Mouse (Mus musculus) ovary, postnatal 10 days (tissue): Measurements from ENCODE around the gene Mfap3.
"Not testable (repeated sequence)": the region's sequence is repeated elsewhere in the genome, so short reads cannot be mapped to it uniquely, and the experiment has no call there.

Source experiments
- DNase-seq: peaks from one replicate; pipeline ENCODE4 v3.0.0; 2022; ENCODE audit warnings: low spot score

Mfap3 gene

DNA sequence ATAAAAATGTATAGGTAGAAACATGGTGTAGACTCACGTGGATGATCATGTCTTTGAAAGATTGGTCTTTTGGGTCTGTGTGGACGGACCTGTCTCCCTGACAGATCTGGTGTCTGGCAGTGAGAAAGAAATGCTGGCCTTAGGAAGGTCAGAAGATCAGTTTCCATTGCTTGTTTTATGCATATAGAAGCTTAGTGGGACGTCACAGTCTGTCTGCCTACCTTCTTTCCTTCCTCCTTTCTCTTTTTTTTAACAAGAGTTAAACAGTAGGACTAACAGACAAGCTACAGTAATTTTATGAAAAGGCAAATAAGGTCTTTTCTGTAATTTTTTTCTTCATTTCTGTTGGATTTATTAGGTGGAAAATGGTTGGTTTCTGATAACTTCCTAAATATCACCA is 10.6 kb downstream of the Mfap3 start:
- no peak for DNase-seq

DNA sequence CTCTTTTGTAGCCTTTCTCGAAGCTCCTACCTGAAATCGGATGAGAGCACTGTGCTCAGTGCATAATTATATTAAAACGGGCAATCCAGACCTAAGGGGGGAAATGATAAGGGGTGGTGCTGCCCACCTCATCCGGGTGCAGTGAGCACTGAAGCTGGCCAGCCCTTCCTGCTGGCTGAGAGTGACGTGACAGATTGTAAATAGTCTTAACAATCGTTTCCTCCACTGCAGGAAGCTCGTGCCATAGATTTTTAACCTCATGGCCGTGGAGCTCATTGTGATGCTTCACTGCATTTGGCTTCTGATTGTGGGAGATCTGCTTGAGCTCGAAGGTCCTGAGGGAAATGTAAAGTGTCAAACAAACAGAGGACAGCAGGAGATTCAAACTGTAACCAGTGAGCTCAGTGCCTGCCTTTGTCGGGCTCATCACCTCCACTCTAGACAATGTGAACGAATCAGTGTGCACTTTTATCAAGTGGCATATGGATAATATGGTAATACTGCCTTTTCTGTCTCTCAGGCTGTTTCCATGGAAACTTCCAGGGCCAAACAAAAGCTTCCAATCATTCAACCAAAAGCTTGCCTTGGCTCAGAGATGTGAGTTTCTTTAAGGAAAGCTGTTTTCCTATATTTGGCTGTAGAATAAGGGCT is 13.0 kb downstream of the Mfap3 start:
- DNase-seq: no peak

DNA sequence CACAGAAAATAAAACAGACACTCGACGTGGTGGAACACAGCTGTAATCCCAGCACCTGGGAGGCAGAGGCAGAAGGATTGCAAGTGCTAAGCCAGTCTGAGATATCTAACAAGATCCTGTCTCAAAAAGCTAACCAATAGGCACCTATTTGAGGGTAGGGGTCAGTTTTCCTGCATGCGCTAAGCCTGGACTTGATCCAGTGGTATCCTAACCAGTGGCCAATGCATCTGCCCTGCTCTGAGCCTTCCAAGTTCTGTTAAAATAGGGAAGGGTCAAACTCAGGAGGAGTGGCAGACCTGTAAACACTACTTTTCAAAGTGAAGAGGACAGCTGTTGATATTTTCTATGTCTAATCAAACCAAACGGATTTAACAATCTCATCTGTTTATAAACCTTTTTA is 13.8 kb downstream of the Mfap3 start:
- no peak for DNase-seq

DNA sequence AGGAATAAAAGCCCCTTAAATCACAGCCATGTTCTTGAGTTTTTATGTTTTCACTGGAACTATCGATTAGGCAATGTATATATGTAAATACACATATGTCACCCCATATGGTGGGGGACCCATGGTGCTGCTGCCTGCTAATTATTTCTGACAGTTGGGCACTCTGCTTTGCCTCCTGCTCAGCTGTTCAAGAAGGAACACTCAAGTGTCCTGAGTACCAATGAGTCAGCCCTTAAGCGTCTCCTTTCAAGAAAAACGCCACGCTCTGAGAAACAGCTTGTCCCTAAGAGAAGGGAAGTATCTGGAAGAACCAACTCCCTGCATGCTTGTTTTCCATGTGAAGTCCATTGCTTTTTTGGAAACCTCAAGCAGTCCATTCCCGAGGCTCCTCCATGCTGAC is 17.4 kb downstream of the Mfap3 start:
- no peak for DNase-seq

DNA sequence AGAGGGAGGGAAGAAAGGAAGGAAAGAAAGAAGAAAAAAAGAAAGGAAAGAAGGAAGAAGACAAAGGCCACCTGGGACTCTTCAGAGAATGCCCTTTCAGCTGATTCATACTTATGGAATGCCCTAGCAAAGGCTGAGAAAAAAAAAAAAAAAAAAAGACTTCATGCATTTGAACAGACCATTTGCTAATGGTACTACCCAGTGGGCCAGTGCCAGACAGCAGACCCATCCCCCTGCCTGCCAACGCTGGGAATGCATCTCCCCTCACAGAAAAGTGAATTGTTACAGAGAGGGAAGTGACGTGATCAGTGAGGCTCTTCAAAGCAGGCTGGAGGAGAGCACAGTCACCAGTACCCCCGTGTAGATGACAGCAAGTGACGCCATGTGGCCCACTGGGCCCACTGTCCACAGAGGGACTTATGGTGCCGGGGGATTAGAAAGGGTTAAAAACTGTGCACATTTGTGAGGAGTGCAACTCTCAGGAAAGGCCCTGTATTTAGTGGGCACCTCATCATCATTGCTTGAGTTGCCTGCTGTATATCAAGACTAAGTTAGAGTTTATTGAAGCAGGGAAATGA is 21.5 kb downstream of the Mfap3 start:
- no peak for DNase-seq

DNA sequence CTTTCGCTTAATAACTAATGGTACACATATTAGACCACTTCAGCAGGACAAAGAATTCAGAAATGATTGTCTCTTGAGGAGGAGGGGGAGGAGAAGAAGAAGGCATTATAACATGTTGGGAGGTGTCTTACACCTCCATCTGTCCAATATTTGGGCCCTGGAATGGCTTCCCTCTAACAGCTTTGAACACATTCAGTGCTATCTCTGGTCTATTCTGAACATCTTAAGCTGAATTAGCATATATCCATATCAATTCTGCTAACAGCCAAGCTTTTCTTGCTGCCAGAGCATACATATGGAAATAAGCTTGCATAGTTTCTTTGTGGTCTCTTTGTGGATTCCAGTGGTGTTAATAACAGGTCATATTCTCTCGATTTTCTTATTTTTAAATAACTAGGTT is 22.2 kb downstream of the Mfap3 start:
- DNase-seq: no peak

DNA sequence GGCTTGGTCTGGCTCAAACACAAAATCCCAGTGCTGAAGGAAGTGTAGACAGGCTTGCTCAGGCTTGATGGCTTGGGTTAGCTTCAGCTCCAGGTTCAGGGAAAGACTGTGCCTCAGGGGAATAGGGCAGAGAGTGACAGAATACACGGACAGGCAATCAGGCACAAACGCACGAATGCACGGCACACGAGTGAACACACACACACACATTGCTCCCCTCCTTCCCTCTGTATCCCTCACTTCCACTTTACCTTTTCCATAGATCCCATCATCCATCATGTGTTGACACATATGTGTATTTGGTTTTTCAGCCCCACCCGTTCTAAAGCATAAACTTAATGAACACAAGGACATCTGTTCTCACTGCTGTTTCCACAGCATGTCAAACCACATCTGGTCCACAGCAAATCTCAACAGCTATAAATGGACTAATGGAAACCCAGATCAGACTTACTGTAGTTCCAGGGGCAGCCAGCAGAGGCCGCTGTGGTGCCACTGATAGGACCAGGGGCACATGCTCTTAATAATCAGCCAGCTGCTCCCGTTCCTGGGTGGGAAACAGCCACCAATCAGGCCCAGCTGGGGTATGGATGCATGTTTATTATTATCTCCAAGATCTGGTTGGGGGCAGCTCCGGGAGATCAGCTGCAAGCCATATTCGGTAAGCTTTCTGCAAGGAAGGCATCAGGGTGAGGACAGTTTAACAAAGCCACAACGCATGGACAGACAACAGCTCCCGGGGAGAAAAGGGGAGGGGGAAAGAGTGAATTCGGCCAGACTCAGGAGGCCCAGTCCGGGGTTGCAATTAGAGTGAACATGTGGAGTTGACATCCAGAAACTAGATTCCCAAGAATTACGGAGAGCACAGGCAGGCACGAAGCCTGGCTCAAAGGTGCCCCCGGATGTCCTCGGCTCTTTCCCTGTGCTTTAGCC is 30.4 kb downstream of the Mfap3 start:
- DNase-seq: peak; percentile 79

DNA sequence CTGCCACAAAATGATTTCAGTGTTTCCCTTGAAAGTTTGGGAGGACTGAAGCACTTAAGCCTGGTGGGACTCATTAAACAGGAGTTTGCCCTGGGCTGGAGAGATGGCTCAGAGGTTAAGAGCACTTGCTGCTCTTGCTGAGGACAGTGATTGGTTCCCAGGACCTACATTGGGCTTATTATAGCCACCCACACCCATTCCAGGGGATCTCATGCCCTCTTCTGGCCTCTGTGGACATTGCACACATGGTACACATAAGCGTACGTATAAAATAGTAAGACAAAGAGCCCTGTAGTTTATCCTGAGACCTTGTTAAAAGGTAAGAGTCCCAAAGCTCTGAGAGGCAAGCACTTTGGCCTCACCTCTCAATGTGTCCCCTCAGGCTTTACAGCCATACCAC is 31.8 kb downstream of the Mfap3 start:
- DNase-seq: no peak

DNA sequence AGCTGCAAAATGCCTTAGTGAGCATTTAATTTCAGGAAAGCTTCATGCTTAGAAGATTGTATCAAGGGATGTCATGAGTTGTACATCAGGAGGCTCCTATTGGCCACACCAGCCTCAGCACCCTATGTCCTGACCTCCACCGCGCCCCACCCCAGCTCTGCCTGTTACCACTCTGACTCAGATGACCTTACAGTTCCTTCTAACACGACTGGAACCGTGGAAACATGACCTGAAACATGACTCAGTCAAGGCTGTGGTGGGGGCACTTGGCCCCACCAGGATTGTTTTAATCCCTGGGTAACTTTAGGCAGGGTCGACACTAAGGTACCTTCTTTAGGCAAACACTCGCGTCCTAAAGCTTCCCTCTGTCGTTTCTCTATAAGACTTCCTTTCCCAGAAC is 32.6 kb downstream of the Mfap3 start:
- DNase-seq: no peak

DNA sequence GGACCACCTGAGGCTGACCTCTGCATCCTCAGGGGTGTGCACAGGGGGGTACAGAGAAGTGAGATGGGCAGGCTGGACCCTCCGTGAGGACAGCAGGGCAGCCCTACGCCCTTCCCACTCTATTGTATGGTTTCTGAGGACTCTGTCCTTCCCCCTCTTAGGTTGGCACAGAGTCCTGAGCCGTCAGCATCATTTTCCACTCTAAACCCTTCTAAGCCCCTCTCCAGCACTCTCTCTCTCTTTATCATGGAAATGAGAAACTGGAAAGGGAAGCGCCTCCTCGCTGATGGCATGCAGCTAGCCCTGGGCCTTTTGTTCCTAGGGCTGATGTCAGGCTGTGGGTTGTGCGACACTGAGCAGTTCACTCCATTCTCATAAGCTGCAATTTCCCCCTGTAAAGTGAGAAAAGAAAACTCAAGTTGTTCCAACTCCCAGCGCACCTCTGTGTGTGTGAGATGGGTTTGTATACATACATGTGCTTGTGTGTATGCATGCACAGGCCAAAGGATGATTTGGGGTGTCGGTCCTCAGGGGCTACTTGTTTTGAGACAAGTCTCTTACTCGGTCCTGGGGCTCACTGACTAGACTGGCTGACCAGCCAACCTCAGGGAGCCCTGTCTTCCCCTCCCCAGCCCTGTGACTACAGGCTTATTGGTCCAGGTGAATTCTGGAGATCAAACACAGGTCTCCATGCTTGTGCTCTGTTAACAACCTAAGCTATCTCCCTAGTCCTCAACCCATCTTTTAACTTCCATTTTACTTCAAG is 34.7 kb downstream of the Mfap3 start:
- DNase-seq: no peak

DNA sequence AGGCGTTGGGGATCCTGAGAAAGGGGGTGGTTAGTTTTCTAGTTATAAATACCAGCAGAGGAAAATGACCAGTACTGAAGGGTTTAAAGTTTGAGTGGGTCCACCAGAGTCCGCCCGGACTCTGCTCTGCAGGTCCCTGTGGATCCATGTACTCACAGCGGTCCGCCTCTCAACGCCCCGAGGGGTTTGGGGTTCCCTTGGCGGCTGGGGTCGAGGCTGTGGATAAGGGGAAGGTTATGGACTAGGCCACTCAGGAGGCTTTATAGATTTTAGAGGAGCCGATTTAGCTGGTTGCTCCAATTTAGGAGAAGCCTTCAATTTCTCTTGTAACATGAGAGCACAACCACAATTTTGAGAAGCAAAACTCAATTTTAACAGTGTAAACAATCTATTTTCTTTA is 39.5 kb downstream of the Mfap3 start:
- DNase-seq: not testable (repeated sequence)

DNA sequence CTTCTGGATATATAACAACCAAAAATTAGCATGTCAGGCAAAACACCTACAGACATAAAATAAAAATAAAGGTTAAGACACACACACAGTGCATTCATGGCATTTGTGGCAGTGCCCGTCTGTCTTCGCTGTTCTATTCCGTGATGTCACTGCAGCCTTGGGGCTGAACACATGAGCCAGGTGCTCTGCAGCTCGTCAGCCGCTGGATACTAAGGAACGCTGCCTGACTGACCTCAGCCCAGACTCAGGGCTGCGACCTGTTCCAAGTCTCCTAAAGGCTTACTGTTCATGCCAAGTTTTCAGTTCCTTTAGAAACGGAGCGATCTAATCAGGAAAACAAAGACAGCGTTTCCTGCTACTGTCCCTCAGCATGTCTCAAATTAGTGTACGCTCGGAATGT is 46.1 kb downstream of the Mfap3 start:
- no peak for DNase-seq

DNA sequence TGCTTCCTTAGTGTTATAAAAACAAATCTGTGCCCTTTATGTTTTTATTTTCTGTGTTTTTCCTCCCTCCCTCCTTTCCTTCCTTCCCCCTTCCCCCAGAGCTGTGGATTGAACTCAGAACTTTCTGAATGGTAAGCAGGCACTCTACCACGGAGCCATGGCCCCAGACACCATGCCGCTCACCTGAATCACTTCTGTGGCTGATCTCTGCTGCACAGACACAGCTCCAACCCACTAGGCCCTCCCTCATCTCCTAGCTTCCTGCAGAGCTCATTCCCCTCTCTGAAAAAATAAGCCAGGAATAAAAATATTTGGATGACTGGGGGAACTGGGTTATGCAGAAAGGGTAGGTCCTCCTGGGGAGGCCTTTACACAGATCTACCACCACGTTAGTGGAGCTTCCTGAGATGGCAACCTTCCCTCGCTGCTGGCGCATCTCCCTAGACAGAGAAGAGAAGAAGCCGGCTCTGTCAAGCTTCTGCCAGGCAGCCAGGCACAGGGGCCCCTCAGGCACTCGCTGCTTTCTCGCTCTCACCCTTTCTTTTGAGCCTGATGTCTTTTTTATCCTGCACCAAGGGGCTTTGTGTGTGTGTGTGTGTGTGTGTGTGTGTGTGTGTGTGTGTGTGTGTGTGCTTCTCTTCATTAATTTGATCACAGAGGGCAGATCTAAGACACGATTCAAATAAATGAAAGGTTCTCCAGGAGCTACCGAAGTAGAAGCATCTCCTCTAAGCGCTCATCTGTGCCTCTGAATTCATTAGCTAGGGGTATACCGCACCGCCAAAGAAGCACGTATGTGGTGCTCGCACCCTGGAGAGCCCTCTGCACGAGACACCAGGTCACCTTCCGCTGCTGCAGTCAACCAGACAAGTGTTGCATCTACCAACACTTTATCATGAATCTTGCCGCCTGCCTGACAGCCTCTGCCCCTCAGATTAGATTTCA is 47.9 kb downstream of the Mfap3 start:
- DNase-seq: no peak

DNA sequence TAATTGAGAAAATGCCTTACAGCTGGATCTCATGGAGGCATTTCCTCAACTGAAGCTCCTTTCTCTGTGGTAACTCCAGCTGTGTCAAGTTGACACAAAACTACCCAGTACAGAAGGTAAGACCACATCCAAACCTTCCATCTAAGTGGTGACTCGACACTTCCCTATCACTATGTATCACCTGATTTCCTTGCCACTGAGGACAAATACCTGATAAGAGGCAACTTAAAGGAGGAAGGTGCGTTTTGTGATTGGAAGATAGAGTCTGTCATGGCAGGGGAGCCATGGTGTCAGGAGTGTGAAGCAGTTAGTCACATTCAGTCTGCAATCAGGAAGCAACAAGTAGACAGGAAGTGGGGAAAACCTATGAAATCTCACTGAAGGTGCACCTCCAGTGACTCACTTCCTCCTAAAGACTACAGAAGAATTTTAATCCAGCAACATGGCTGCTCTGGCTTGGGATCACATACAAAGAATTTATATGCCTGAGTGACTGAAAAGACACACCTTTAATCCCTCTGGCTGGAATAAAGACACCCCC is 50.6 kb downstream of the Mfap3 start:
- no peak for DNase-seq

DNA sequence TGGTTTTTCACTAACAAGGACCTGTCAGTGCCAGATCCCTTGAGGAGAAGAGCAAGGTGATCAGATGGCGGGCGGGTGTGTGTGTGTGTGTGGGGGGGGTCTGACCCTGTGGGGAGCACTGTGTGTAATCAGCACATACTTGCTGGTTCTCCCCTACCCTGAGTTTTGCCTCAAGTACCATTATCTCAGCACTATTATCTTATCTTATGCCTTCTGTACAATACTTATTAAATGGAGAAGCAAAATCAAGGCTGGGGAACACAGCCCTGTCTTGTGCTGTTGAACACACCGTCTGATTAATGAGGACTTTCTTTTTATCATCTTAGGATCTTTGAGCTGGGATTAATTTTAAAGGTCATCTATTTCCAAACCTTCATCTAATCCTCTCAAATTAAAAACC is 52.6 kb downstream of the Mfap3 start:
- DNase-seq: no peak

DNA sequence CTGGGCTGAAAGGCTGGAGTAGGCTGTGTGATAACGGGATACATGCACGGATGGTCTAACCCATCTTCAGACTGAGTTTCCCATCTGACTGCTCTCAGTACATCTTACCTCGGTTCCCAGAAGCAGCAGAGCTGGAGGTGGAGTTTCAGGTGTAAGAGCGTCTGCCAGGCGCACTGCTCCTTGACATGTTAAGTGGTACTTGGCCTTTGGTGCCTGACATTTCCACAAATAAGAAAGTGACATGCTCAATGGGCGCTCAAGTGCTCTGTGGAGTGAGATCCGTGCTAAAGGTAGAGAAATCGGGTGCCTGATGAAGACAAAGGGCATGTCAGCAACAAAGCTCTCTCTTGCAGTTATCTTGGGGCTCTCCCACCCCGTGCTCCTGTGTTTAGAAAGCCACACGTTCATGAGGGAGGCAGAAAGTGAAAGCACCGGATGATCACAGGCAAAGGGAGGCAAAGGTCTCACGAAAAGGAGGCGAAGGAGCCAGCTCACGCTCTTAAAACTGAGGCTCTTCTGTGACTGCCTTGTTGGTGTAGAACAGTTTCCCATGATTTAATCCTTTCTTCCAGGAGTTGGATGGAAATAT is 55.3 kb downstream of the Mfap3 start:
- no peak for DNase-seq

DNA sequence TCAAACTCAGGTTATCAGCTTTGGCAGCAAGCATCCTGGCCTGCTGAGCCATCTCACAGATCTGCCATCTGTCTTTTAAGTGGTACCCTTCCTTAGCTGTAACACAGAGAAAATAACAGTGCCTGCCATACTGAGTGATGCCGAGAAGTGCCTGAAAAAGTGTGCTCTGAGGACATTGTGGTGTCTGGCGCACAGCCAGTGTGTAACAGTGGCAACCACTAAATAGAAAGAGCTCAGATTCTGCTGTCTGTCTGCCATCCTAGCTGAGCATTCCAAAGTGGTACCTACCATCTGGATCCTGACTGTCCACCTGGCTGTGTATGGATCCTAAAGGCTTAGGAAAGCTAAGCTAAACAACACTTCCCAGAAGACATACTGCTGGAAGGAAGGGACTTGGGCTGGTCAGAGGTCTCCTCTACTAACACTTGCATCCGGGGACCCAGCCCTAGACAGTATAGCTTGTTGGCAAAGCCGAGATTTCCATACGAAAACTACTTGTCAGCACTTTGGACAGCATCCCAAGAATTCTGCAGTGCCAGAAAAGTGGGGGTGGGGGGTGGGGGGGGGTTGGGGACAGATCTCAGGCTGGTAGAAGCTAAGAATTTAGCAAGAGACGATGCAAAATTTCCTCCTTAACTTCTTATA is 58.5 kb downstream of the Mfap3 start:
- no peak for DNase-seq

DNA sequence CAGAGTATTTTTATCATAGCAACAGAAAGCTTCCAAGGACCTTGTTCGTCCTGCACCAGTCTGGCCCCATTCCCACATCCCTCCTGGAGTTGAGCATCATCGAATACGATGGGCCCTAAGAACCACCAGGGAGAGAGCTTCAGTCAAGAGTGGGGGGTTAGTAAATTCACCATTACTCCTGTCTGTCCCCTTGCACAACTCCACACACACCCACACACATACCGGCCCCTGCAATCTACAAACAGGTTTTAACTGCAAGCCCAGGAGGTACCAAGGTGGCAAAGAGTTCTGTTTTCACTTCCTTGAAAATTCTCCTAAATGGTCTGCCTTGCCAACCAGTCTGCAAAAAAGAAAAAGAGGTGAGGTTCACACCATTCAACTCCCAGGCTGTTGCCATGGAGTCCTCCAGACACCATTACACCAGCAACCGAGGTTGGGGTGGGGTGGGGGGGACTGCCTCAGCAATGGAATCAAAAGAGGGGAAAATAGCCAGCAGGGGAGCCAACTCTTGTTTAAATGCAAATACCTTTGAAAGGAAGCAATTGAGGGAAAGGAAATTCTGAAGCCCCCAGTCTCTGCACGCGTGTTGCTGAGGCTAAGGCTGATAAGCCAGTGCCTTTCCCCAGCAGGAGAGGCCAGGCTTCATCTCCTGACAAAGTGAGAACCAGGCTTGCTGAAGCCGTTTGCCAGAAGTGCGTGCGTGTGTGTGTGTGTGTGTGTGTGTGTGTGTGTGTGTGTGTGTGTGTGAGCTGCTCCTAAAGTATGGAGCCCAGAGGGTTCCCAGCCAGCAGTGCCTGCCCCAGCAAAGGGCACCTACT is 64.6 kb downstream of the Mfap3 start:
- DNase-seq: no peak
